Mouse (Mus musculus) splenic B cell, adult 2 months (primary cell): ENCODE measurements at regions not wholly inside any gene's neighbourhood (a gene's known extent, or its start where the extent isn't known, plus 50 kb on each side); places are given as distances from the start of the nearest gene placed in this dataset.
A peak's percentile ranks its signal among the peaks of the same experiment; 100 is the strongest.

Source experiments
- DNase-seq: peaks from one replicate; pipeline ENCODE4 v3.0.0-alpha.2; 2011; ENCODE audit warnings: low read depth, low spot score
- H3K27me3 ChIP-seq: 2 replicates; pipeline ENCODE4 v1.6.1; 2012; ENCODE audit warnings: mild to moderate bottlenecking, low read length, moderate library complexity, mixed read lengths; ENCODE audit not compliant: control insufficient read depth, poor library complexity, insufficient read depth, severe bottlenecking
- H3K36me3 ChIP-seq: 2 replicates; pipeline ENCODE4 v1.6.1; 2012; ENCODE audit warnings: mild to moderate bottlenecking, low read length, moderate library complexity, mixed read lengths; ENCODE audit not compliant: control insufficient read depth, poor library complexity, insufficient read depth, severe bottlenecking

GRCm38 (mm10) chr11:6785471-6785870 lies 52.0 kb downstream of the Gm11983 start:
- no peak for DNase-seq
- no peaks in the 10 kb centered on the region for H3K36me3 ChIP-seq
- H3K27me3 ChIP-seq = no peaks in the 10 kb centered on the region

DNA sequence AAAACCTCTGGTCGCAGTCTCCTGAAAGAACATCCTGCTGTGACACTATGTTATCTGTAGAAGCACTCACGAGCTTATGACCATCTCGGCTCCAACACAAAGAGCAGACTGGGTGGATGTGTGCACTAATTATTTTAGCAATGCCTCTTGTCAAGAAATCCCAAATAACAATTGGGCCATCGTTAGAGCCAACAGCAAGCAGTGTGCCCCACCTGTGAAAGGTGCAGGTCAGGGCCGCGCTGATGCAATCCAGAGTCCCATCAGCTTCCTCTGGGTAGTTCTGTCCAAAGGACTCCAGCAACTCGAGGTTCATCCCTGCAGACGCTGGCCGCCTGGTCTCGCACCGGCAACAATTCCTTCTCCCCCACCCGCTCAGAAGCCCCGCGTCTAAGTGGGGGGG lies 54.6 kb downstream of the Gm11983 start:
- Histone ChIP-seq H3K36me3 (no peaks in the 10 kb centered on the region), H3K27me3 (no peaks in the 10 kb centered on the region)
- DNase-seq = no peak

- H3K27me3 ChIP-seq = no peaks in the 10 kb centered on the region
- H3K36me3 ChIP-seq = no peaks in the 10 kb centered on the region
- no peak for DNase-seq
These were observed 57.7 kb downstream of the Gm11983 start for GRCm38 (mm10) chr11:6779752-6780151.

DNA sequence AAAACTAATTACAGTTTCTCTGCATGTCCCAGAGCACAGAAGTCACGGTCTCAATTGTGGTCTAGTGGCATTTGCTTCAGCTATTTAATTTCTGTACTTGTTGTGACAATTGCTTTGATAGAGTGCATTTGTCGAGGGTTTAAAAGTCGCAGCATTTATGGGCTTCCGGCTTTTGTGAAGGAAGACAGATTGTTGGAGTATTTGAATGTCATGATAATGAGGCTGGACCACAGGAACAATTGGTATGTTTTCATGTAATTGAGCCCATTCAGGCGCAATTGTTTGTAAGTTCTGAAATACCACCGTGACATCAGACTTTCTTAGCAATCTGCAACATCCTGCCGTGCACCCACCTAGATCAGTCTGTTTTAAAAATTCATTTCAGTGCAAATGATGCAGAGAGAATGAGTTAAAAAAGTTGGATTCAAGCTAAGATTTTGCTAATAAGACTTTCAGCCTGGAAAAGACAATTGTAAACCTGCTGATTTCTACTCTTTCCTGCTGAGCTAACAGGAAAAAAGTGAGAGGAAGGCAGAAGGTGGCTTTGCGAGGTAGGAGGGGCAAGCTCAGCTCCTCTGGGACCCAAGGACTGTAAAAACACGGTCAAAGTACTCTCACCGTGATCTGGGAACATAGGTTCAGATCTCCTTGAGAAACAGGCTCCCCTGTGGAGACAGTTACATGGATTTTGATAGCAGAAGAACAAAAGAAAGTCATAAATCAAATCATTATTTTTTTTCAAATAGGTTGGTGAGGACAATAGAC lies 58.7 kb downstream of the Gm11983 start:
- no peak for DNase-seq
- Histone ChIP-seq H3K36me3 (no peaks in the 10 kb centered on the region), H3K27me3 (no peaks in the 10 kb centered on the region)

- Histone ChIP-seq H3K27me3 (no peaks in the 10 kb centered on the region), H3K36me3 (no peaks in the 10 kb centered on the region)
- no peak for DNase-seq
These were observed 59.9 kb downstream of the Gm11983 start for GRCm38 (mm10) chr11:6777566-6777965.

DNA sequence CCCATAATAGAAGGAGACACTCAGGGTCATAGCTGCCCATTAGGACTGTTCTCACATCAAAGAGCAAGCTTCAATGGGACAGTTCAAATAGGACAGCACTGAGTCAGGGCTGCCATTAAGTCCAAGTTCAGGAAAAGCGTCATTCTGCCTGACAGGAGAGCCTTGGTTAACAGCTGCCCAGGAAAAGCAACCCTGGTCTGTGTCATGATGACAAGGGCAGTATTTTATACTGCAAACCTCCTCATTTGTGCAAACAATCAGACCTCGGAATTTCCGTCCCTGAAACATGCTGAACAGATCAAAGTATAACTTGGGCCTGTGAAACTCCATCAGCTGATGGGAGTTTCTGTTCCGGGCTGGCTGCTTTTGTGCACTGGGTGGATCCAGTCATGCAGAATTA lies 62.8 kb downstream of the Gm11983 start:
- no peak for DNase-seq
- no peaks in the 10 kb centered on the region for H3K27me3 ChIP-seq
- H3K36me3 ChIP-seq = no peaks in the 10 kb centered on the region

DNA sequence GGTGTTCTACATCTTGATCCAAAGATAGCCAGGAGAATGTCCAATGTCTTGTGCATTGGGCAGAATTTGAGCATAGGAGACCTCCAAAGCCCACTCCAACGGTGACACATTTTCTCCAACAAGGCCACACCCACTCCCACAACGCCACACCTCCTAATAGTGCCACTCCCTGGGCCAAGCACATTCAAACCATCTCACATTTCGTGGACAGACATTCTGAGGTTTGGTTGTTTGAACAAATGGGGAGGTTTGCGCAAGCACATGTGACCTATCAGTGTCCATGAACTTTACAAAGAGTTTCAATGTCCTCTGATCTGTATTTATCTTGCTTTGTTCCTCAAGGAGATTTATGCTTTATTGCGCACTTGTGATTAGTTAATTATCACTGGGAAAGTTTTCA lies 63.5 kb downstream of the Gm11983 start:
- no peaks in the 10 kb centered on the region for H3K36me3 ChIP-seq
- no peak for DNase-seq
- no peaks in the 10 kb centered on the region for H3K27me3 ChIP-seq

GRCm38 (mm10) chr11:6773364-6773763 lies 64.1 kb downstream of the Gm11983 start:
- no peaks in the 10 kb centered on the region for H3K27me3 ChIP-seq
- H3K36me3 ChIP-seq = no peaks in the 10 kb centered on the region
- DNase-seq = no peak

GRCm38 (mm10) chr11:6769437-6769765 lies 68.1 kb downstream of the Gm11983 start:
- no peak for DNase-seq

DNA sequence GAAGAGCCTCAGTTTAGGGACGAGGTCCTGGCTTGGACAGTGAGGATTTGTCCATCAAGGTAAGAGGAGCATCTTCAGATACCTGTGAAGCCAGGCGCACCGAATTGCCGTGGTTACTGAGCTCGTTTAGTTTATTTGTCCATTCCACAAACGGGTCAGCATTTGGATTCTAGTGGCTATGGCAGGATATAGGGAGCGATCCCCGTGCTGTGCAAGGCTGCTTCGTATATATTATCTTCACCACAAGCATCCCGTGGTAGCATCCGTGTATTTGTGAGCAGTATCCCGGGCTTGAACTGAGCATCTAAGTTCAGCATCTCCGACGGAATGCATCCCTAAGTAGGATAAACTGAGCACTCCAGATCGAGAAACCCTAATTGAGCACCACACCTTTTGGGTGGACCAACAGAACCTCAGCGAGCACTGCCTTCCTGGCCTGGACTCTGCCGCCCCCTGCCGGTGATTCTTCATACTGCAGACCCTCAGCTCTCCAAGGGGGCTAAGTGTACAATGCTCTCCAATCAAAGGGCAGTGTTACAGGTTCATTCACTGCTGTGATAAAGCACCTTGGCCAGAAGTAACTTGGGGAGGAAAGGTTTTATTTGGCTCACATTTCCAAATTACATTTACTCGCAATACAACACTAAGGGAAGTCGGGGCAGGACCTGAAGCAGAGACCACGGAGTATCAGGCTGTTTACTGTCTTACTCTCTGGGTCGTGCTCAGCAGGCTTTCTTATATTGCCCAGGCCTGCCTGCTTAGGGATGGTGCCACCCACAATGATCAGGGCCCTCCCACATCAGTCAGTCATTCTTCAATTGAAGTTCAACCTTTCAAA lies 68.6 kb downstream of the Gm11983 start:
- Histone ChIP-seq H3K27me3 (no peaks in the 10 kb centered on the region), H3K36me3 (no peaks in the 10 kb centered on the region)
- peak; percentile 66 for DNase-seq

More at GRCm38 (mm10) chr11:6769437-6769765, 68.1 kb downstream of the Gm11983 start:
- no peaks in the 10 kb centered on the region for H3K27me3 ChIP-seq
- H3K36me3 ChIP-seq = no peaks in the 10 kb centered on the region

DNA sequence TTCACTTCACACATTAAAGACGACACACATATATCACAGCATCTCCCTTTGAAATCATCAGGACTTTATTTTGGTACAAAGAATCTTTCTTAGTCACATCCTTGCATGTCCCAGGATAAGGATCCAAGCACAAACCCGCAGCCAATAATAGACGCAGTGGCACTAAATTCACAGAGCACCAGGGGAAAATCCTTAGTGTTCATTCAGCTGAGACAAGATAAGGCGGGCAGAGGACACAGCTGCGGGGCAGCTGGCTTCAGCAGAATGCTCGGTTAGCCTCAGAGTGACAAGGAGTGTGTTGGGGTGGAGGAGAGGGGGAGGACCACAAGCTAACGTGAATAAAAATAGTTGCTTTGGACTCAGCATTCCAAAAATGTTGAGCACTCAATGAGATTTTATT lies 70.7 kb downstream of the Gm11983 start:
- DNase-seq = no peak
- Histone ChIP-seq H3K27me3 (no peaks in the 10 kb centered on the region), H3K36me3 (no peaks in the 10 kb centered on the region)

- Histone ChIP-seq H3K27me3 (no peaks in the 10 kb centered on the region), H3K36me3 (no peaks in the 10 kb centered on the region)
- DNase-seq = no peak
These were observed 72.0 kb downstream of the Gm11983 start for GRCm38 (mm10) chr11:6765333-6765957.

DNA sequence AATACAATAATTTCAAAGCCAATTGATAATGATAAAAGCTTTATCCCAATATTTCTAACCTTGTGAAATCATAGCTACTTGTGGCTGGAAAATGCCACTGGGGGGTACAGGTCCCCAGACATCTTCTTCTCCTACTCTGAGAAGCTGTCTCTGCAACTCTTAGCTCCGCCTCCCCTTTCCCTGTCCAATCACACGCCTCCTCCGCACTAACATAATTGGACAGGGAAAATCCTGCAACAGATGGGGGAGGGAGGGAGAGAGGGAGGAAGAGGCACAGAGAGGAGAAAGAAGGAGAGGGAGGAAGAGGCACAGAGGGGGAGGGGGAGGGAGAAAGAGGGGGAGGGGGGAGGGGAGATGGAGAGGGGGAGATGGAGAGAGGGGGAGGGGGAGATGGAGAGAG lies 73.3 kb downstream of the Gm11983 start:
- no peak for DNase-seq
- Histone ChIP-seq H3K27me3 (no peaks in the 10 kb centered on the region), H3K36me3 (no peaks in the 10 kb centered on the region)

- no peak for DNase-seq
- H3K27me3 ChIP-seq = no peaks in the 10 kb centered on the region
These were observed 74.5 kb downstream of the Gm11983 start for GRCm38 (mm10) chr11:6763001-6763400.

More at GRCm38 (mm10) chr11:6763001-6763400, 74.5 kb downstream of the Gm11983 start:
- H3K36me3 ChIP-seq = no peaks in the 10 kb centered on the region
